Mouse (Mus musculus) brain, embryonic 14.5 days (tissue): ENCODE data around the gene Piwil4. TPM values are rescaled to one million over a fixed set of nuclear protein-coding genes. Genes with fewer than 3 reads are reported as not detected.
A peak's percentile ranks its signal among the peaks of the same experiment; 100 is the strongest.

ENCODE experiments used
- DNase-seq: peaks from one replicate; pipeline ENCODE4 v3.0.0-alpha.2; 2011; ENCODE audit warnings: low read depth
- CTCF ChIP-seq: fragments of 200-500 bp; IDR thresholded peaks from 2 replicates; pipeline ENCODE4 v1.5.1; 2012; ENCODE audit warnings: inconsistent platforms, mild to moderate bottlenecking, moderate library complexity, borderline replicate concordance; ENCODE audit not compliant: insufficient read depth, insufficient read length; ENCODE audit errors: extremely low read depth
- POLR2A ChIP-seq: fragments of 200-500 bp; IDR thresholded peaks from 2 replicates; pipeline ENCODE4 v1.6.1; 2012; ENCODE audit warnings: mild to moderate bottlenecking, inconsistent platforms, borderline replicate concordance; ENCODE audit not compliant: poor library complexity, insufficient read depth, insufficient read length, severe bottlenecking; ENCODE audit errors: extremely low read depth
- polyA plus RNA-seq: library from polyadenylated mRNA; depleted of rRNA; stranded (reverse); fragments of >200 nt; gene quantifications from 2 replicates; pipeline ENCODE4 v1.2.3, GENCODE M21; 2012

Gene Piwil4
- polyA plus RNA-seq, 1 experiment = 0.29 TPM

DNA sequence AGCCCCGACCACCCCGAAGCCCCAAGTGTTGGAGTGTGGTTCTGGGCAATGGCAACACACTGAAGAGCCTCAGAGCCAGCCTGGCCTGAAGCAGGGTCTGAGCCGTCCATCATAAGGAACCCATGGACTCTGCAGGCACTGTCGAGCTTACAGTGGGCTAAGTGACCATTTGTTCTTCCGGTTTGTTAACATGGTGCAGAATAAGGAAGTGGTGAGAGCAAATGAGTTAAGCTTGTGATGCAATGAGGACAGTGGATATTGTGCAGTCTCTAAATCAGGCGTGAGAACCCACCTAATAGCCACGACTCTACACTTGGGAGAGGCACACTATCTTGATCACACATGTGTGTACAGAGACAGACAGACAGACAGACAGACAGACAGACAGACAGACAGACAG is 18.1 kb upstream of the Piwil4 start:
- TF ChIP-seq CTCF (no peak), POLR2A (no peak)
- no peak for DNase-seq

DNA sequence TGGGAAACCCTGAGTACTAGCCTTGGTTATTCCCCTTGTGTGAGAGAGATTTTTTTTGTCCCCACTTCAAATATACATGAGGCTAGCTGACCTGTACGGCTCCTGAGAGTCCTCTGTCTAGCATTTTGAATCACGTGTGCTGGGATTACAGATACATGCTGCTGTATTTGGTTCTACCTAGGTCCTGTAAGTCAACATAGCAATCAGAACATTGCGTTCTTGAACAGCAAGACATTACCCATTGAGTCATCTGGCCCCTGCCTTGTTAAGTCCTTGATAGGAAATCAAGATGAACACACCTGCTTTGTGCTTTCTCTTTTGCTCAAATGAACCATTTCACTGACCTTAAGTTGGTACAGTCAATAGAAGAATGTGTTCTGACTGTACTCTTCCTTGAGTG is 13.9 kb upstream of the Piwil4 start:
- TF ChIP-seq CTCF = no peak
- TF ChIP-seq POLR2A = no peak
- DNase-seq = no peak

DNA sequence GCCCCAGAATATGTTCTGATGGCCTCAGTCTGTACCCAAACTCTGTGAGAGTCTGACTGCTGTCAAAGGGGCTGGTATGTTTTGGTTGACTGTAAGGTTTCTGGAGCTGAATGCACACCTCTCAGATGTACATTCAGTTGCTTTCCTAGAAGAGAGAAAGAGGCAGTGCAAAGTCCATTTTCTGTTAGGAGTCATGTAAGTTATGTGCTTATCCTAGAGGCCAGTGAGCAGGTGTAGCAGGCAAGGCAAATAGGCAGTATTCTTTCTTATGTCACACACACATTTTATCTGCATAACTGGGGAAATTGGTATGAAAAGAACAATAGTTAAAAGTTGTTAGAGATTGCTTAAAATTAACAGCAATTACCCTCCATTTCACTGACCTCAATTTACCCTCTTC is 13.4 kb upstream of the Piwil4 start:
- TF ChIP-seq CTCF (no peak), POLR2A (no peak)
- DNase-seq = no peak

DNA sequence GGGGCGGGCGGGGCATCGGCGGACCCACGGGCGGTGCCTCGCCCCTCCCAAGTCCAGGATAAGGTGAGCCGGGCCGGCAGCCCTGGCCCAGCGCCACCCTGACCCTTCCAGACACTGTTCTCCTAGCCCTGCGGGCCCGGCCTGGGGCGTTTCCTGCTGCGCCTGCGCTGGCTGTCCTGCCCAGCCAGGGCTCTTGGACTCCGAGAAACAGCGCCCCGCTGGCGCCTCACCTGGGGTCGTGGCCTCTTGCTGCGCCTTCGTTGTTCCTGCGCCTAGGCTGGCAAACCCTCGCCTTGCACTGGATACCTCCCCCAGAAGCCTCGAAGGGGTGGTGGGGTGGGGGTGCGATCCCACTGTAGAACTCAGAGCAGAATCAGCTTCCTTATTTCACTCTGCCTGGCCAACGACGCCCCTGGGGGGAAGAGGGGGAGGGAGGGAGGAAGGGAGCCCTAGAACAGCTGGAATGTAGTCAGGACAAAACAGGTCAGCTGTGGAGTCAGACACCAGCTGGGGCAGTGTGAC is 11.5 kb upstream of the Piwil4 start, which contains the start of gene Fut4:
TSS of gene Fut4 (minus strand) at position 393 of the 522 bp plus-strand sequence.
- DNase-seq = peak; percentile 35
- TF ChIP-seq CTCF = no peak
- TF ChIP-seq POLR2A = no peak

DNA sequence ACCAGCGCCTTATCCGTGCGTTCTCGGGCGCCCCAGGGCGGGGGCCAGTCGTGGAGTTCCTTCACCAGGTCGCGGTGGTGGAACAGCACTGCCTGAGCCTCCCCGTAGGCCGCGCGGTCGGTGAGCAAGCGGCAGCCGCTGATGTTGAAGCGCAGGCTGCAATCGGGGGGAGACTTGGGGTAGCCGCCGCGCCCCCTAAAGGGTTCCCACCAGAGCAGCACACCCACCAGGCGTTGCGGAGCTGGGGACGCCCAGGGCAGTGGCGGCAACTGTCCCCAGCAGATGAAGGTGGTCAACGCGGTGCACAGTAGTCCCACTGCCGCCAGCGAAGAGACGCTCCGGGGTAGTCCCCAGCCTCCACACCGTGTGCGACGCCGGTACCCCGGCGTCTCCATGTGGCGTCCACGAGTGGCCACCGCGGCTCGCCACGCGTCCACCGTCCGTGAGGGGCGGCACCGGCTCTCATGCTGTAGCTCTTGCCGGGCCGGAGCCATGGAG is 11.0 kb upstream of the Piwil4 start:
- TF ChIP-seq CTCF = no peak
- TF ChIP-seq POLR2A = no peak
- DNase-seq = peak; percentile 51

DNA sequence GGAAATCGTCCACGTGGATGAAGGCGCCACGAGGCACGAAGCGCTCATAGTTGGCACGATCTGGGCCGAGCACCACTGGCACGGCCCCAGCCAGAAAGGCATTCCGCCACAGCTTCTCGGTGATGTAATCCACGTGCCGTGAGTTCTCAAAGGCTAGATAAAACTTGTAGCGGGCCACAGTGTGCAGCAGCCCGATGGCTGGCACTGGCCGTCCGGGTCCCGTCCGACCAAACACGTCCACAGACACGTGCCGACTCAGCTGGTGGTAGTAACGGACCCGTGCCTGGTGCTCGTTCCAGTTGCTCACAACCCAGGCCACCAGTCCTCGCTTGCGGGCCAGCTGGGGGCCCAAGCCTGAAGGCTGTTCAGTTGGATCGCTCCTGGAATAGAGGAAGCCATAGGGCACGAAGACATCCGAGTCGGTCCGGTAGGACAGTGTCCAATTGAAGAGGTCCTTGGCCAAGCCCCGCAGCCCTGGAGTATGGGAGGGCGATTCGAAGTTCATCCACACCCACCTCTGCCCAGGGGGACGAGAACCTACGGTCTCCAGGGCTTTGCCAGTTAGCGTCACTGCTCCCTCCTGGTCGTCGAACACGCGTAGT is 10.5 kb upstream of the Piwil4 start:
- TF ChIP-seq CTCF = no peak
- no peak for TF ChIP-seq POLR2A
- peak; percentile 37 for DNase-seq

DNA sequence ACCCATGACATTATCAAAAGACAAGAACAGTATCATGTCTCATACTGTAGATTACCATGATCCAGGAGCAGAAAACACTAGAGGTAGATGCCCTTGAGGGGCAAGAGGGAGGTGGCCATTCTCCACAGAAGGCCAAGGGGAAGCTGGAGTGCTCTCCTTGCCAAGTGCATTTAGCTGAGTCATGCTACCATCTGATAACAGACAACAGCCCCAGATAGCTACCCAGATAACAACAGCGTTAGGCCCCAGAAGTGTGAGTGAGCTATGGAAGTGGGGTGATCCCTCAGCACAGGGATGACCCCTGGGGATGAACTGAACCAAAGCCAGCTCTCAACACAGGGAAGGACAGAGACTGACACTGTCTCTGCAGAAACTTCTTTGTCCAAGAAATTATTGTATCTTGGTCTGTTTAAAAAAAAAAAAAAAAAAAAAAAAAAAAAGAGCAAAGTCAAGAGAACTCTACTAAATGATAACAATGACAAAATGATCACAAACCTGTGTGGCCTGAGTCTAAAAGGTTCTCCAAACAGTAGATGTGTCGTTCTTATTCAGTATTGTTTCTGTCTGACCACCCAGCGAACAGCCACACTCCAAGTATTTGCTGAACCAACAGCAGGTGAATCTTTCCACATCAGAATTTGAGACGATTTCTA is 909 bp downstream of the Piwil4 start:
- DNase-seq = no peak
- TF ChIP-seq CTCF = no peak

DNA sequence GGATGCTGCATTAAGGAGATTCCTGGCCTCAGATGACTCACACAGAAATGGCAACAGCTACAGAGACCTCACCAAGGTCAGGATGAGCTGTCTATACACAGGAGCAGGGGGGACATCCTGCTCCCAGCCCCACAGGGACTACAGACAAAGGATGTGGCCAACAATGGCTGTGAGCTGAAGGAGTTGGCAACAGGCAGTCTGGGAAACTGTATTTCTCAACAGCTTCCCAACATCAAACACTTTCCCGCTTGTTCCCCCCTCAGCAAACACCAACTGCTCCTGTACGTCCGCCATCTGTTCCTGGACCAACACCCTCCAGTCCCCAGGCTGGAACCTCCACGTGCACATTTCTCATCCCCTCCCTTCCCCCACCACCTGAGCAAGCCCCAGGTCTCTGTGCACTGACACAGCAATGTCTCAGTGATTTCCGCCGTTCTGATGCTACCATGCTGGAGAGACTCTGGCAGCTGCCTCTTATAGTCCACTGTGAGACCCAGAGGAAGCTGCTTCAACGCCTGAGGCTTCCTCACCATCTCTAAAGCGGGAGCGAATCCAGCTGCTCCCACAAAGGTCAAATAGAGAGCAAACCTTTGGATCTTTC is 9.5 kb downstream of the Piwil4 start:
- peak; percentile 42 for DNase-seq
- TF ChIP-seq CTCF = no peak
- no peak for TF ChIP-seq POLR2A

DNA sequence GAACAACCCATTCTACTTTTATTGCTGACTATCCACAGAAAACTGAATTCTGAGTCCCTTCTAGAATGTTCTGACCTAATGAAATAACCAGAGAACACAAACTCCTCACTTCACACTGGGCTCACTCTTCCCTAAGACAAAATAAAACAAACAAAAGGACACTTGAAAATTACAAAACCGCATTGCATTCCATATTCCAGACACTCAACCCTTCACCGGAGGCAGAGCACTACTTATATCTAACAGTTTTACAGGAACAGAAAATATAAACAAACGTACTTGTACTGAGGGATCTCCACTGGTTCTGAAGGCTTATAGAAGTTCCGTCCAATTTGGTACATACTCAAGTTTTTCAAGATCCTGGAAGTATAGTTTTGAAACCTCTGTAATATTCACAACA is 12.2 kb downstream of the Piwil4 start:
- TF ChIP-seq CTCF (no peak), POLR2A (no peak)

DNA sequence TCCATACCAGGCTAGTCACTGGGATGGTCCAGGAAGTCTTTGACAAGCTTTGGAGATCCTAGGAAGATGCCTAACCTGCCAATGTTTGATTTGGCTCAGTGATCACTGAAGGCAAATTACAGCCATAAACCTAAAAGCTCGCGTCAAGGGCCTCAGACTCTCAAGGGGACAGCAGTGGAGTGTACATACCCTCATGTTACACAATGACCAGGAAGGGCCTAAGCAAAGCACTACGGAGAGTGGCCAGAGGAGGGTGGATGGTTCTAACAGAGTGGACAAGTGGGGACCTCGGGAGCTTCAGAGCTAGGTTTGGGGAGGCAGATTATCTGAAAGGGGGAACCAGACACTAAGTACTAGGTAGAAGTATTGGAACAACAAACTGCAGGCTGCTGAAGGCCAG is 13.9 kb downstream of the Piwil4 start:
- TF ChIP-seq CTCF (no peak), POLR2A (no peak)
- DNase-seq = no peak

More for the DNA sequence above, 12.2 kb downstream of the Piwil4 start:
- DNase-seq = no peak

DNA sequence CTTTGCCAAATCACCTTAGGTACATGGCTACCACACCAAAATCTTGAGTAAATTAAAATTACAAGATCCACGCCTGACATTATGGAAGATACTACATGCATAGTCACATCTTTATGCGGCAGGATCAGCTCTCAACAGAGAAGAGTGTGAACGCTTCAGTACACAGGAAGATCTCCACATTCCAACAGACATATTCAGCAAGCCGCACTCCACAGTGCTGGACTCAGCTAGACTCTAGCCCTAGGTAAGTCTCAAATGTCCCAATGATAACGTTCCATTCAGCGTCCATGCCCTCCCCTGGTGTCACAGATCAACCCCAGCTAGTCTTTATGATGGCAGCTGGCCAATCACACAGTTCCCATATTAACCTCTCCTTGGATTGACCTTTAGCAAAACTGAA is 14.5 kb downstream of the Piwil4 start:
- no peak for DNase-seq
- no peak for TF ChIP-seq POLR2A
- TF ChIP-seq CTCF = no peak
